Mouse (Mus musculus): ENCODE measurements at regions not wholly inside any gene's neighbourhood (a gene's known extent, or its start where the extent isn't known, plus 50 kb on each side); places are given as distances from the start of the nearest gene placed in this dataset.

GRCm38 (mm10) chr14:46223008-46223407, 156.2 kb upstream of the Gm15217 start:
- no peak for DNase-seq (ENCODE audit: low spot score in 2 of 2)

DNA sequence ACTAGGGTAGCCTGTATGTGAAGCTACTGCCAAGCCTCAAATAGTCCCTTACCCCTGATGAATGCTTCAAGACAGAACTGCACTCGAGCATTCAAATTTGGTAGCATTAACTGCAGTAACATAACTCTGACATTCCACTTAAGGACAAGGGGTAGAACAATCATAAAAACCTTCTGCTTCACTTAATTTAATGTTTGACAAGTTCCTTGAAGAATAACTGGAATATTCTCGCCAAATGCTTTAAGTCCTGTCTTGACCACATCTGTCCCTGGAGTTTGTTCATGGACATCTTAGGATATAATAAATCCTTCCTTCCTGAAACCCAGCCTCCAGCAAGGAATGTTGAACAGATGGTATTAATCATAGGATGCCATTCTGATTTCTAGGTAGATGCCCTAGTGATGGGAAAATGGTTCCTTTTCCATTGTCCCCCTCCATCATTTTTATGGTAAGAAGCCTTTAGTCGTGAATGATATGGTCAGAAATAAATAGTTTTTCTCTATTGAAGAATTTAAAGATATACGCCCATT, 154.7 kb upstream of the Gm15217 start:
- no peak for DNase-seq (ENCODE audit: low spot score in 2 of 2)

DNA sequence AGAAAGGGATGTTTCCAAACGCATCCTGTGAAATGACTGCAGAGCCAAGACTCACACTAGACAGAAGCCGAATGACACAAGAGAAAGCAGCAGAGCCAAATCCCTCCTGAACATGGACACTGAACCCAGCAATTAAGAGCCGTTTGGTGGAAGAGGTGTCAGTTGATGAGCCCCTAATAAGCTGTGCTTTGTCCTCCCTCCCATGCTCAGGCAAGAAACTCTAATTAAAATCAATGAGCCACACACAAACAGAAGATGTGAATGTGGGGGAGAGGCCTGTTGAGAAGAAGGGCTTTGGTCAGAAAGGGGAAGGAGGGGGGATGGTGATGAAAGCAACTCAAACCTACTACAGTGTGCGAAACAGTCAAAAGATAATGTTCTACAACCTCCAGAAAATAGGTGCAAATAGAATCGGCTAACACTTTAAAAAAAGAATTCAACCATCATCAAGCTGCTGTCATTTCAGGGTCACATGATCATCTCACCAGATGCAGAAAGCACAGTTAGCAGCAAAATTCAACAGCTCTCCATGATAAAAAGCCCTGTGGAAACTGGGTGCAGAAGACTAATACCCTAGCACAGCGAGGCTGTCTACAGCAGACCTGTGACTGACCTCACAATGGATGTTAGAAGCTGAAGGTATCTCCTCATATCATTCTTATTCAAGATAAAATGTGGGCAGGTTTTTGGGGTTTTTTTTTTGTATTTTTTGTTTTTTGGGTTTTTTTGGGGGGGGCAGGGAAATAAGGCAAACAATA, 153.2 kb upstream of the Gm15217 start:
- no peak for DNase-seq (ENCODE audit: low spot score in 2 of 2)

DNA sequence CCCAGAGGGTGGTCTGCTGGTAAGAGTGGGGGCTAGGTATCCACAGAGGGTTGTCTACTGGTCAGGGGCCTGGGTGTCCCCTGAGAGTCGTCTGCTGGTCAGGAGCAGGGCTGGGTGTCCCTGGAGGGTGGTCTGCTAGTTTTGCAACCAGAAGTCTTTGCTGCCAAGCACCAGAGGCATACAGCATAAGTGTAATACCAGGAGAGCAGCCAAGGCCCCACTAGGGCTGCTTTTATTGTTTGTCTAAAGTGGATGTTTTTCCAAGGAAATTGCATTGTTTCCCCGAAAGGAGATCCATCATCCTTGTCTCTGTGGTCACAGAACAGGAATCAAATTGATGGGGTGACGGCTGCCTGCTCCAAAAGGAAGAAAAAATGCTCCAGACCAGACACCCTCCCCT, 145.2 kb upstream of the Gm15217 start:
- no peak for DNase-seq (ENCODE audit: low spot score in 2 of 2)

DNA sequence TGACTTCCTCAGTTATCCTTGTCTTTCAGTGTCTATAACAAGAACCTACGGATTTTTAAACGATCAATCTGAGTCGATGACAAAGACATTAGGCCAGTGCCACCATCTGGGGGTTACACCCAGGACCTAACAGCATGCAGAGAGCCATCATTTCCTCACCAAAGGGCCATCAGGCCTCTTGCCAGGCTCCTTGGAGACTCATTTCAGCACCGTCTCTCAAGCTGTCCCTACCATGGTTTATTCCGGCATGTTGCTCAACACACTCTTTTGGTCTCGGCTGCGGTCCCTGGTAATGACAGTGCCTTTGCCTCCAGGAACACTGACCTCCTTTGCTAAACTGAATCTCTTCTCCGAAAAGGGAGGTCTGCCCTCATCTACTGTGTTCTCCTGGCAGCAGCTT, 144.4 kb upstream of the Gm15217 start:
- no peak for DNase-seq (ENCODE audit: low spot score in 2 of 2)

GRCm38 (mm10) chr14:46240046-46240800, 139.0 kb upstream of the Gm15217 start:
- no peak for DNase-seq (ENCODE audit: low spot score in 2 of 2)

DNA sequence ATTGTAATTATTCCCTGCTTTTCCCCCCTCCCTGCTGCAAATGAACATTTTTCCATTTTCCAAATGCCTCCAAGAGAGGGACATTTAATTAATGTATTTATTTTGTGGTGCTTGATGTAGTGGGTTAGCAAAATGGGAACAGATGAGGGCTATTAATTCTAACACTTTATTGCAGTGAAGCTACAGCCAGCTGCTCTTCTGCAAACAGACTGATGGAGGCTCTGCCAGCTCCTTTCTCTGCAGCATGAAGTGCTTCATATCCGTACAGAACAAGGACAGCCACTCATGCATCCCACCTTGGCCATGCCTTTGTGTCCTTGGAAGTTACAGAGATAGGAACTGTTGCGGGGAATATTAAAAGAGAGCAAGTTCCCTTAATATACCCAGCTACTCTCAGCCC, 138.3 kb upstream of the Gm15217 start:
- no peak for DNase-seq (ENCODE audit: low spot score in 2 of 2)

- no peak for DNase-seq (ENCODE audit: low spot score in 2 of 2)
Observed at GRCm38 (mm10) chr14:46247491-46248484, 131.4 kb upstream of the Gm15217 start.

DNA sequence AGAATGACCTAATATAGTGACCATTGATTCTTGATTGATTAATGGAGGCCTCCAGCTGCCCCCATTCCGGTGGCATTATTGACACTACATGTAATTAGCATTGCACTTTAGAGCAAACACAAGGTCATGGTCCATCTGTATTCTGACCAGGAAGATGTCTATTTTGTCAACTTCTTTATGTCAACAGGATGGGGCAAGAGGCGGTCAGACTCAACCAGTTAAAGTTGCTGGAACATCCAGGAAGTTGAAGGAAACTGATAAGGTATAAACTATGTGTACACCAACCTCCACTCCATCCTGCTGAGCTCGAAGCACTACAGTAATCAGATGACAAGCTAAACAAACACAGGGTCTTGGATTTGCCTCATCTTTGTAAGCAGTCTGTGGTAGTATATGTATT, 130.1 kb upstream of the Gm15217 start:
- DNase-seq (ENCODE audit: low spot score in 2 of 2) = no peak

- DNase-seq (ENCODE audit: low spot score in 2 of 2) = no peak
Observed at GRCm38 (mm10) chr14:46255261-46255660, 124.0 kb upstream of the Gm15217 start.

- no peak for DNase-seq (ENCODE audit: low spot score in 2 of 2)
Observed at GRCm38 (mm10) chr14:46256336-46256735, 122.9 kb upstream of the Gm15217 start.

DNA sequence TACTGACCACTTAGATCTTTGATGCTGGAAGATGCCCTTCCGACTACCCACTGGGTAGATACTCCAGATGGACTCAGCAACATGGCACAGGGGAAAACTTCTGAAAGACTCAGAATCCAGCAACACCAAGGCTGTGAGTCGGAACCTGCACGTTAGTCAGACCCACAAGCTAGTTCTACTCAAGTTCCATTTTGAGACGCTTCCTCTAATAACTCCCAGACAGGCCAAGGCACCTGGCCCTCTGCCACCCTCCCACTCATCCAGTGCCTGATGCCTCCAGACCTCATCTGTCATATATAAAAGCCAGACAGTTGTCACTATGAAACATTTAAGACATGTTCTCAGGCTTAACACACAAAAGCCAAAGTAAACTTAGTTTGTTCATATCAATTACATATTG, 121.9 kb upstream of the Gm15217 start:
- DNase-seq (ENCODE audit: low spot score in 2 of 2) = no peak

DNA sequence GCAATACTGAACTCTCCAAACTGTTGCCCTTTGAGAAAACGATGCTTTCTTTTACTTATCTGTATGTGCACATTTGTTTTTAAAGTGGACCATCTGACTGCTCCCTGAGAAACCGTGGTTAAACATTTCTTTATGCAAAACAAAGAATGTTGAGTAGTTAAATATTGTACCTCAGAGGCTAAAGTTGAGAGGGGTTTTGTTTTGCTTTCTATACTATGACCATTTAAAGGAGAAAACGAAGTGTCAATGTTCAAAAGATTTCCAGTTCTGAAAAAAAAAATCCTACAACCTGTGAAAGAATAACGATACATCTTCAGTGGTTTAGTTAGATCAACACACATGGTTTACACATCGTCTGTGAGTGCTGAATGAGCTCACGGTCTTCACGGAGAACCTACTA, 120.7 kb upstream of the Gm15217 start:
- DNase-seq (ENCODE audit: low spot score in 2 of 2) = no peak

DNA sequence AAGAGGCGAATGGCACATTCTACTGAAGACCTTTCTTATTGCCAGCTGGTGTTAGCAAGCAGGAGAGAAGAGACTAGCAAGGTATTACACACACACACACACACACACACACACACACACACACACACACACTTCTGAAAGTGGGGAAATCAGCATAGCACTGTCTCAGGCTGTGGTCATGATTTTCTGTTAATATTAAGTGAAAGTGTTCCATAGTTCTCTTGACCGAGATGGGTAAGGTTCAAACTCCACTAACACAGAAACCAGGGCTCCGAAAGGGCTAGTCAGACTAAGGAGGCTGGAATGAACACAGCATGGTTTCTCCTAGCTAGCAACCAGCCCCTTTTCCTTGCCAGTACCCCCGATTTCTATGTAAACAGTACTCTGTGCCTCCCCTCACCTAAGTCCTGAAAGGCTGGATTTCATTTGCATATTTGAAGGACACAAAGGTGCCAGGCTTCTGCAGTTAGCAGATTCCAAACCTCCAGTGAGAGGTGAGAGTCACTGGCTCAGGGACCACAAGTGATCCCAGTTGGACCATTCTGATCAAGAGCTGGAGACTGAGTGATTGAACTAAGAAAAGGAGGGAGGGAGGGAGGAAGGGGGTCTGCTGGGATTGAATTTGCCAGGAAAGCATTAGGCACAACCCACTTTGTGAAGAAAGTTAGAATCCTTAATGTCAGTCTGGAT, 118.8 kb upstream of the Gm15217 start:
- DNase-seq (ENCODE audit: low spot score in 2 of 2) = no peak

DNA sequence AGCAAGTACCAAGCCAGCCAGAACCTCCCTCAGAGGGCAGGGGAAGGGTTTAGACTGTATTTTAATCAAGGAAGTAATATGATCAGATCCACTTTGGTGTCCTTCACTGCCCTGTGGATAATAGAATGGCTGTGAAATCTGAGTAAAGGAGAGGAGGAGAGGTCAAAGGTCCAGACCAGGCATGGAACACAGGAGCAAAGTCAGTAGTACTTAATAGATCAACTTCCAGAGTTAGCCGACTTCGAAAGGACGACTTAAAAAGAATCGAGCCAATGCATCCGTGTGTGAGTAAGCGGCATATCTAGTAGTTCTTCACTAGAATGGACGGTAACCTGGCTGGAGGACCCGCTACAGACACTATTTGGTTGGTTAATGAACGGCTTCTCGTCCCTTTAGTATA, 103.8 kb upstream of the Gm15217 start:
- no peak for DNase-seq (ENCODE audit: low spot score in 2 of 2)

GRCm38 (mm10) chr14:46276926-46277831, 102.0 kb upstream of the Gm15217 start:
- DNase-seq (ENCODE audit: low spot score in 2 of 2) = no peak

GRCm38 (mm10) chr14:46277832-46278611, 101.2 kb upstream of the Gm15217 start:
- no peak for DNase-seq (ENCODE audit: low spot score in 2 of 2)

- peak; percentile 1 to 7 for DNase-seq (ENCODE audit: low spot score in 2 of 2)
Observed at GRCm38 (mm10) chr14:46292398-46292797, 86.8 kb upstream of the Gm15217 start.

- no peak for DNase-seq (ENCODE audit: low spot score in 2 of 2)
Observed at GRCm38 (mm10) chr14:46296275-46296674, 82.9 kb upstream of the Gm15217 start.

Data from frontal cortex, postnatal 36 days (tissue).